Comparison of ENCODE assay signal across 9 mouse cellular contexts in the genomic region with DNA sequence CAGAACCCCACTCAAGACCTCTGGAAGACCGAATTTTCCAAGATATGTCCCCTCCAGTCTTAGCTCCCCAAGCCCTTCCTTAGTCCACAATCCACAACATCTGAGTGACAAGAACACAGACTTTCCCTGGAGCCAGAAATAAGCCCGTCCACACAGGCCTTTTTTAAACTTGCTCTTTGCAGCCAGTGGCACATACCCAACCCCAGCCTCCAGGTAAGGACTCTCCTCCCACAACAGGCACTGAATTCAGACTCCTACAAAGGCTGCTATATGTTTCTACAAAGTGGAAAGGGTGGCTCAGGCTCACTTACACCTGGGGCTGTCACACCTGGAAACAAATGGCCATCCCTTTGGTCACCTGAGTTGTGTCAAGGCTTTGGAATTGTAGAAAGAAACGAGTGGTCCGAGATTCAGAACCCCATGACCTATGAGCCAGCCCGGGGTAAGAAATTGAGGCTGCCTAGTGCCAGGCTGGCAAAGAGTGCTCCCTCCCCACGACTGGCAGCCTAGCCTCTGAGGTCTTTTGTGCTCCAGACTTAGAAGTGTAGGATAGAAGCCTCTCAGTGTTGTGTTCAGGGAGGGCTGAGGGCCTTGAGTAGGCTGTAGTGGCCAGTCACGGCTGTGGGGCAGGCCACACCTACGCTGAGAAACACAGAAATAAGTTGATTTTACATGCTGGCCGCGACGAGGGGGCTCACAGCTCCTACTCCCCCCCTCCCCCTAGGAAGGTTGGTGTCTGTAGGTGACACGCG. TPM values are rescaled to one million over a fixed set of nuclear protein-coding genes. Genes with fewer than 3 reads are reported as not detected.
DNase-seq lines count a peak whose midpoint lies in the region; ATAC-seq lines count a peak whose summit lies in the region.
"Had no signal": no experiment of that assay in that cellular context is flagged by ENCODE, and none has a peak within 500 bp of the region (broad histone marks: within the 10 kb centered on the region; RNA-seq: fewer than 3 reads in every experiment).

No protein-coding gene starts in this region.

- peak overlapping the region; percentile 92 for H3K4me3 ChIP-seq in forebrain, embryonic 10.5 days
- peak overlapping the region; percentile 83 for H3K4me3 ChIP-seq in limb, embryonic 12.5 days (replicated peaks)
- peak overlapping the region; percentile 86 for H3K4me3 ChIP-seq in neural tube, embryonic 15.5 days (replicated peaks)

- no peaks in the 10 kb centered on the region for H3K9me3 ChIP-seq in forebrain, embryonic 10.5 days
- H3K9me3 ChIP-seq in limb, embryonic 12.5 days = no peaks in the 10 kb centered on the region
- no peaks in the 10 kb centered on the region for H3K9me3 ChIP-seq in neural tube, embryonic 15.5 days (replicated peaks)

- peak overlapping the region; percentile 93 for H3K4me2 ChIP-seq in limb, embryonic 12.5 days
- peak overlapping the region; percentile 91 for H3K4me2 ChIP-seq in neural tube, embryonic 15.5 days

- intact Hi-C loops in left cerebral cortex, postnatal 4 days (cut with DNase I) = no loop called here

- peaks cover 42% of the 10 kb centered on the region for H3K36me3 ChIP-seq in forebrain, embryonic 10.5 days (replicated peaks)
- peaks cover 24% of the 10 kb centered on the region for H3K36me3 ChIP-seq in limb, embryonic 12.5 days
- peaks cover 16% of the 10 kb centered on the region for H3K36me3 ChIP-seq in neural tube, embryonic 15.5 days

- peak overlapping the region; percentile 91 for H3K27ac ChIP-seq in forebrain, embryonic 10.5 days
- peak overlapping the region; percentile 92 for H3K27ac ChIP-seq in limb, embryonic 12.5 days
- H3K27ac ChIP-seq in neural tube, embryonic 15.5 days (replicated peaks) = peak overlapping the region; percentile 94

- DNase-seq in embryo, embryonic 10.5 days (ENCODE audit: low spot score) = peak; percentile 22
- DNase-seq in embryo, embryonic 11 days = no peak
- DNase-seq in 3T3-L1 (ENCODE audit: low read depth, low spot score) = peak; percentile 55
- DNase-seq in forebrain, embryonic 10.5 days (ENCODE audit: extremely low spot score, low spot score) = no peak
- no peak for DNase-seq in cerebellum, postnatal 10 days
- no peak for DNase-seq in left cerebral cortex, postnatal 4 days

- H3K9ac ChIP-seq in limb, embryonic 12.5 days (replicated peaks) = peak overlapping the region; percentile 85
- H3K9ac ChIP-seq in neural tube, embryonic 15.5 days (replicated peaks) = peak overlapping the region; percentile 94

- peaks cover 42% of the 10 kb centered on the region for H3K4me1 ChIP-seq in forebrain, embryonic 10.5 days
- H3K4me1 ChIP-seq in limb, embryonic 12.5 days (replicated peaks) = peaks cover 37% of the 10 kb centered on the region
- H3K4me1 ChIP-seq in neural tube, embryonic 15.5 days = peaks cover 61% of the 10 kb centered on the region

- H3K27me3 ChIP-seq in forebrain, embryonic 10.5 days (ENCODE audit: poor library complexity, severe bottlenecking) = no peaks in the 10 kb centered on the region
- no peaks in the 10 kb centered on the region for H3K27me3 ChIP-seq in limb, embryonic 12.5 days
- no peaks in the 10 kb centered on the region for H3K27me3 ChIP-seq in neural tube, embryonic 15.5 days (replicated peaks)

- ATAC-seq in limb, embryonic 12.5 days (ENCODE audit: insufficient number of reproducible peaks, insufficient read depth, low FRiP score, low TSS enrichment, low read depth) = no peak
- ATAC-seq in neural tube, embryonic 15.5 days (ENCODE audit: low FRiP score) = peak; percentile 13; the same call in 1 of the 2 replicates

- WGBS in forebrain, embryonic 10.5 days = 23% methylated on average over 13 of the region's 13 CpGs
- WGBS in limb, embryonic 12.5 days = 19% methylated on average over 13 of the region's 13 CpGs
- 22% methylated on average over 13 of the region's 13 CpGs for WGBS in neural tube, embryonic 15.5 days

RNA-seq across cellular contexts. Expression of gene Zdhhc8, which starts 0.8 kb away (rescaled TPM):
- 9.7 and 10.5 TPM in 2 replicates for polyA plus RNA-seq in forebrain, embryonic 10.5 days (2016; fragmentation: Nextera tagmentation; extraction: Ambion mirVana)
- polyA plus RNA-seq in limb, embryonic 12.5 days (2016; fragmentation: Nextera tagmentation; extraction: Ambion mirVana) = 18.5 and 20.0 TPM in 2 replicates
- 16.9 and 19.2 TPM in 2 replicates for polyA plus RNA-seq in neural tube, embryonic 15.5 days (2015; fragmentation: Nextera tagmentation; extraction: Ambion mirVana)
- total RNA-seq in left cerebral cortex, postnatal 4 days (2021) = 10 to 100 TPM; 53.8 to 54.4 TPM

RNA-seq across cellular contexts. Expression of gene Trmt2a, which starts 14.4 kb away (rescaled TPM):
- 134 and 139 TPM in 2 replicates for polyA plus RNA-seq in forebrain, embryonic 10.5 days (2016; fragmentation: Nextera tagmentation; extraction: Ambion mirVana)
- polyA plus RNA-seq in limb, embryonic 12.5 days (2016; fragmentation: Nextera tagmentation; extraction: Ambion mirVana) = 119 and 122 TPM in 2 replicates
- 96.4 and 97.1 TPM in 2 replicates for polyA plus RNA-seq in neural tube, embryonic 15.5 days (2015; fragmentation: Nextera tagmentation; extraction: Ambion mirVana)
- total RNA-seq in left cerebral cortex, postnatal 4 days (2021) = 10 to 100 TPM; 59.3 to 62.3 TPM

RNA-seq across cellular contexts. Expression of gene Ranbp1, which starts 14.4 kb away (rescaled TPM):
- polyA plus RNA-seq in forebrain, embryonic 10.5 days (2016; fragmentation: Nextera tagmentation; extraction: Ambion mirVana) = 1,297 and 1,372 TPM in 2 replicates
- polyA plus RNA-seq in limb, embryonic 12.5 days (2016; fragmentation: Nextera tagmentation; extraction: Ambion mirVana) = 943 and 976 TPM in 2 replicates
- polyA plus RNA-seq in neural tube, embryonic 15.5 days (2015; fragmentation: Nextera tagmentation; extraction: Ambion mirVana) = 364 and 412 TPM in 2 replicates
- total RNA-seq in left cerebral cortex, postnatal 4 days (2021) = 100 to 1,000 TPM; 158 to 160 TPM

RNA-seq across cellular contexts. Expression of gene Ccdc188, which starts 16.4 kb away (rescaled TPM):
- not detected in 2 replicates for polyA plus RNA-seq in forebrain, embryonic 10.5 days (2016; fragmentation: Nextera tagmentation; extraction: Ambion mirVana)
- not detected in 2 replicates for polyA plus RNA-seq in limb, embryonic 12.5 days (2016; fragmentation: Nextera tagmentation; extraction: Ambion mirVana)
- polyA plus RNA-seq in neural tube, embryonic 15.5 days (2015; fragmentation: Nextera tagmentation; extraction: Ambion mirVana) = not detected in 2 replicates
- not detected for total RNA-seq in left cerebral cortex, postnatal 4 days (2021)
- polyA plus RNA-seq: large intestine, adult 2 months had no signal

RNA-seq across cellular contexts. Expression of gene Gm49776, which starts 24.0 kb away (rescaled TPM):
- polyA plus RNA-seq in forebrain, embryonic 10.5 days (2016; fragmentation: Nextera tagmentation; extraction: Ambion mirVana) = 3.0 and 5.8 TPM in 2 replicates
- polyA plus RNA-seq in limb, embryonic 12.5 days (2016; fragmentation: Nextera tagmentation; extraction: Ambion mirVana) = 3.3 and 7.5 TPM in 2 replicates
- polyA plus RNA-seq in neural tube, embryonic 15.5 days (2015; fragmentation: Nextera tagmentation; extraction: Ambion mirVana) = 1.4 and 5.4 TPM in 2 replicates
- not detected for total RNA-seq in left cerebral cortex, postnatal 4 days (2021)
- polyA plus RNA-seq: large intestine, adult 2 months had no signal

Comparison
In these comparisons a context has a peak if more than half of its experiments do, and no peak if none do; other contexts are left out.
1. DNase-seq: peak in embryo, embryonic 10.5 days (single experiment) and 3T3-L1 (single experiment); none in embryo, embryonic 11 days (single experiment), forebrain, embryonic 10.5 days (single experiment), cerebellum, postnatal 10 days (0 of 2) and left cerebral cortex, postnatal 4 days (single experiment).
2. Peak in every context shown above with its lines, with median percentiles within 50 percentile points of each other: H3K27ac ChIP-seq and H3K4me3 ChIP-seq.